Mouse (Mus musculus): ENCODE measurements around the gene Ldlrad3. TPM values are rescaled to one million over a fixed set of nuclear protein-coding genes. Genes with fewer than 3 reads are reported as not detected.

Ldlrad3 gene
- polyA plus RNA-seq, 1 experiment from 2014 or later = 4.6 TPM

GRCm38 (mm10) chr2:102057746-102058145, 128.4 kb downstream of the Ldlrad3 start:
- no peak for ATAC-seq
- 77% methylated on average over 12 of the region's 12 CpGs for WGBS (ENCODE audit: insufficient replicate concordance)

DNA sequence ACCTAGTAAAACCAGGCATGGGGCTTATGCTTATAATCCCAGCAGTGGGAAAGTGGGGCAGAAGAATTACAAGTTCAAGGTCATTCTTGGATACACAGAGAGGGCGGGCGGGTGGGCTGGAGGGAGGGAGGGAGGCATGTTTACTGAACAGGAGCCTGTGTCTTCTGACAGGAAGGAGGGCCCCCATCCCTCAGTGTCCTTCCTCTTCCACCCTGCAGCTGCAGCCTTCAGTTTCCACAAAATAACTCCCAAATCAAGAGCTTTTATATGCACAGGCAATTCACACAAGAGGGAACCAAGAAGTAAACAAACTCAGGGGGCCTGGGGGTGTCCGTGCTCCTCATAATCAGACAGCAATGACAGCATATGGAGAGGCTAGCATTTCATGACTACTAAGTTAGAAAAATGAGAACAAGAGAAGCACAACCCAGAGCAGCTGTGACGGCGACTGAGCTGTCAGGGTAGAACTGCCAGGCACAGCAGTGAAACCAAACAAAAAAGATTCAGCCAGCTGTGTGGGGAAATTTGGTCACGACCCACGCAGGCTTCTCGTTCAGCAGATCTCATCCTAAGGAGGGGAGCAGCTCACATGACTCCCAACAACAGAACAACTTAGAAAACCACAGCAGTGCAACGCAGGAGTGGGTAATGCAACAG, 129.0 kb downstream of the Ldlrad3 start:
- Histone ChIP-seq H3K4me1 (ENCODE audit: insufficient read depth) (peaks cover 7% of the 10 kb centered on the region), H3K36me3 (replicated peaks; ENCODE audit: insufficient read depth, low read length) (0 out of 2 replicates have a peak, but pooled peaks cover 3% of the 10 kb centered on the region), H3K4me3 (ENCODE audit: low read depth, low read length) (no peak overlapping the region), H3K27me3 (ENCODE audit: insufficient read depth, low read length) (no peaks in the 10 kb centered on the region), H3K4me2 (ENCODE audit: low read depth, low read length) (no peak overlapping the region), H3K9ac (replicated peaks) (no peak overlapping the region; the same call in 1 of the 2 replicates), H3K9me3 (ENCODE audit: low read length) (no peaks in the 10 kb centered on the region), H3K27ac (ENCODE audit: low read depth) (peak overlapping the region; percentile 70)
- ATAC-seq (peak; percentile 51; the same call in 1 of the 2 replicates), DNase-seq (no peak)
- TF ChIP-seq CTCF (IDR thresholded peaks at IDR 0.05; ENCODE audit: low read depth) = no peak
- no peak for TF ChIP-seq EP300 (IDR thresholded peaks at IDR 0.05; ENCODE audit: low read depth)
- 22% methylated on average over 9 of the region's 9 CpGs for WGBS (ENCODE audit: insufficient replicate concordance)

More at GRCm38 (mm10) chr2:102057746-102058145, 128.4 kb downstream of the Ldlrad3 start:
- Histone ChIP-seq H3K36me3 (replicated peaks; ENCODE audit: insufficient read depth, low read length) (0 out of 2 replicates have a peak, but pooled peaks cover 3% of the 10 kb centered on the region), H3K27ac (ENCODE audit: low read depth) (peak overlapping the region; percentile 70), H3K27me3 (ENCODE audit: insufficient read depth, low read length) (no peaks in the 10 kb centered on the region), H3K4me1 (ENCODE audit: insufficient read depth) (peaks cover 7% of the 10 kb centered on the region), H3K9me3 (ENCODE audit: low read length) (no peaks in the 10 kb centered on the region), H3K9ac (replicated peaks) (no peak overlapping the region), H3K4me3 (ENCODE audit: low read depth, low read length) (no peak overlapping the region), H3K4me2 (ENCODE audit: low read depth, low read length) (0 out of 2 replicates have a peak overlapping the region, but pooled peaks have one; percentile 6)
- DNase-seq = no peak
- TF ChIP-seq EP300 (IDR thresholded peaks at IDR 0.05; ENCODE audit: low read depth) = no peak
- TF ChIP-seq CTCF (IDR thresholded peaks at IDR 0.05; ENCODE audit: low read depth) = no peak

- no peak for TF ChIP-seq CTCF (IDR thresholded peaks at IDR 0.05; ENCODE audit: low read depth)
- no peak for TF ChIP-seq EP300 (IDR thresholded peaks at IDR 0.05; ENCODE audit: low read depth)
- DNase-seq (no peak), ATAC-seq (no peak)
- Histone ChIP-seq H3K4me3 (ENCODE audit: low read depth, low read length) (no peak overlapping the region), H3K4me2 (ENCODE audit: low read depth, low read length) (no peak overlapping the region), H3K36me3 (replicated peaks; ENCODE audit: insufficient read depth, low read length) (0 out of 2 replicates have a peak, but pooled peaks cover 3% of the 10 kb centered on the region), H3K4me1 (ENCODE audit: insufficient read depth) (peaks cover 7% of the 10 kb centered on the region), H3K9ac (replicated peaks) (no peak overlapping the region), H3K27me3 (ENCODE audit: insufficient read depth, low read length) (no peaks in the 10 kb centered on the region), H3K9me3 (ENCODE audit: low read length) (no peaks in the 10 kb centered on the region), H3K27ac (ENCODE audit: low read depth) (peak overlapping the region; percentile 66; the same call in 1 of the 2 replicates)
- 54% methylated on average over 8 of the region's 8 CpGs for WGBS (ENCODE audit: insufficient replicate concordance)
Observed at GRCm38 (mm10) chr2:102056144-102056543, 130.0 kb downstream of the Ldlrad3 start.

GRCm38 (mm10) chr2:102052951-102053660, 133.1 kb downstream of the Ldlrad3 start:
- H3K27me3 ChIP-seq (ENCODE audit: insufficient read depth, low read length) = no peaks in the 10 kb centered on the region
- H3K9ac ChIP-seq (replicated peaks) = no peak overlapping the region
- peaks cover 11% of the 10 kb centered on the region for H3K4me1 ChIP-seq (ENCODE audit: insufficient read depth)
- ATAC-seq (peak; percentile 66), DNase-seq (no peak)
- no peak overlapping the region for H3K4me2 ChIP-seq (ENCODE audit: low read depth, low read length)
- no peaks in the 10 kb centered on the region for H3K9me3 ChIP-seq (ENCODE audit: low read length)
- H3K4me3 ChIP-seq (ENCODE audit: low read depth, low read length) = no peak overlapping the region
- H3K27ac ChIP-seq (ENCODE audit: low read depth) = no peak overlapping the region
- WGBS (ENCODE audit: insufficient replicate concordance) = 57% methylated on average over 10 of the region's 10 CpGs
- no peak for TF ChIP-seq CTCF (IDR thresholded peaks at IDR 0.05; ENCODE audit: low read depth)
- TF ChIP-seq EP300 (IDR thresholded peaks at IDR 0.05; ENCODE audit: low read depth) = no peak
- no peaks in the 10 kb centered on the region for H3K36me3 ChIP-seq (replicated peaks; ENCODE audit: insufficient read depth, low read length)

DNA sequence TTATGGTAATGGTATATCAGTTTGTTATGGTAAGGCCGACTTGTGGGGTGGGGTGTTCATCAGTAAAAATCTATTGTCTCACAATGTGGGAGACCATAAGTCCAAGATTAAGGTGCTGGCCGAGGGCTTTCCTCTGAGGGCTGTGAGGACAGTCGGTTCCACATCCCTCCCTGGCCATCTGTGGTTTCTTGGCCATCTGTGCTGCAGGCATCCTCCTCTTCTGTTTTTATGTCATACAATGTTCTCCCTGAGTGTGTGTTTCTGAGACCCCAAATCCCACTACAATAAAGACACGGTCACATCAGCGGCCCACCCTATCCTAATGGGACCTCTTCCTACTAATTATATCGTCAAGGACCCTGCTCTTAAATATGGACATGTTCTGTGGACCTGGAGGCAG, 133.8 kb downstream of the Ldlrad3 start:
- Histone ChIP-seq H3K4me2 (ENCODE audit: low read depth, low read length) (no peak overlapping the region), H3K4me1 (ENCODE audit: insufficient read depth) (peaks cover 12% of the 10 kb centered on the region), H3K9ac (replicated peaks) (no peak overlapping the region), H3K4me3 (ENCODE audit: low read depth, low read length) (no peak overlapping the region), H3K9me3 (ENCODE audit: low read length) (no peaks in the 10 kb centered on the region), H3K27ac (ENCODE audit: low read depth) (peak overlapping the region; percentile 16; the same call in 1 of the 2 replicates), H3K36me3 (replicated peaks; ENCODE audit: insufficient read depth, low read length) (no peaks in the 10 kb centered on the region), H3K27me3 (ENCODE audit: insufficient read depth, low read length) (no peaks in the 10 kb centered on the region)
- 71% methylated on average over 6 of the region's 6 CpGs for WGBS (ENCODE audit: insufficient replicate concordance)
- TF ChIP-seq EP300 (IDR thresholded peaks at IDR 0.05; ENCODE audit: low read depth) = no peak
- TF ChIP-seq CTCF (IDR thresholded peaks at IDR 0.05; ENCODE audit: low read depth) = no peak
- ATAC-seq (no peak), DNase-seq (no peak)

DNA sequence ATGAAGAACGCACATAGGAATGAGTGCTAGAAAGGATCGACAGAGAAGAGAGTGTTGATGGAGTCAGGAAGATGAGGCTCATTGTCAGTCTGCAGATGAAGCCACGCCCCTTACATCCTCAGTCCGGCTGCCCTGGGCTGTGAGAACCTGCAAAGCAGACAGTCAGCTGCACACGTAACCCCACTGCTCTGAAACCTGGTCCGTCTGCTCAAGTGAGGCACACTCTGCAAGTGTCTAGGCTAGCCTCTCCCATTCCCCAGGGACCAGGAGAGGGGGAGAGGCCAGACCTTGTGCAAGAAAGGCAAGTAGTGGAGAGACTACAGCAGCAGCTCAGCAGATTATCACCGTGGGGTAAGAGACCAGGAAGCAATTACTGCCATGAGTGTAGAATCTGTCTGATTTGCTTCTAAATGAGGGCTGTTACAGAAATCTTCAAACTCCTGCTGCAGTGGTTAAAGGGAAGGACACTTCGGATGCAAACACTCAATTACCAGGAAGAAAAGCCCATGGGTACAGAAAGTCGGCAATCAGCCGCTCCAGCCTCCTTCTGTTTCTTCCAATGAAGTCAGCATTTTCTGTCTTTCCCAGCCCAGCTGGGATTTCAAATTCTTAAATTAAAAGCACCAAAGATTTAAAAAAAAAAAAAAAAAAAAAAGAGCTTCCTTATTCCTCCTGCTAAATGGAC, 136.2 kb downstream of the Ldlrad3 start:
- WGBS (ENCODE audit: insufficient replicate concordance) = 49% methylated on average over 10 of the region's 10 CpGs
- no peak for TF ChIP-seq EP300 (IDR thresholded peaks at IDR 0.05; ENCODE audit: low read depth)
- TF ChIP-seq CTCF (IDR thresholded peaks at IDR 0.05; ENCODE audit: low read depth) = no peak
- DNase-seq (no peak), ATAC-seq (no peak)
- Histone ChIP-seq H3K4me1 (ENCODE audit: insufficient read depth) (peaks cover 5% of the 10 kb centered on the region), H3K36me3 (replicated peaks; ENCODE audit: insufficient read depth, low read length) (no peaks in the 10 kb centered on the region), H3K9ac (replicated peaks) (no peak overlapping the region), H3K4me3 (ENCODE audit: low read depth, low read length) (no peak overlapping the region), H3K27me3 (ENCODE audit: insufficient read depth, low read length) (no peaks in the 10 kb centered on the region), H3K27ac (ENCODE audit: low read depth) (no peak overlapping the region), H3K4me2 (ENCODE audit: low read depth, low read length) (no peak overlapping the region), H3K9me3 (ENCODE audit: low read length) (no peaks in the 10 kb centered on the region)

Measured in liver, postnatal 0 days (tissue).